Mouse (Mus musculus) cerebral cortex, adult 2 months (tissue): ENCODE data around the gene Dnajc16.

Experiments
- WGBS: fragments of 180-500 bp; shearing (Covaris S2); methylation state at CpG from one replicate; pipeline ENCODE4 v1.1.7; 2018; 5-methylcytosine and 5-hydroxymethylcytosine counted together

Dnajc16 gene

GRCm38 (mm10) chr4:141790524-141790990, at the start of gene Dnajc16:
Gene Dnajc16, minus strand, starts transcription at chr4:141790931.
- under 1% methylated on average over 42 of the region's 42 CpGs for WGBS

- 61% methylated on average over 5 of the region's 5 CpGs for WGBS
Measured at GRCm38 (mm10) chr4:141834536-141835095, 43.9 kb upstream of the Dnajc16 start.

- WGBS: 33% methylated on average over 1 of the region's 1 CpGs
Measured at GRCm38 (mm10) chr4:141833911-141834310, 43.2 kb upstream of the Dnajc16 start.

- WGBS: 87% methylated on average over 7 of the region's 7 CpGs
Measured at GRCm38 (mm10) chr4:141831361-141831760, 40.6 kb upstream of the Dnajc16 start.

- 58% methylated on average over 11 of the region's 11 CpGs for WGBS
Measured at GRCm38 (mm10) chr4:141830381-141830780, 39.6 kb upstream of the Dnajc16 start.

GRCm38 (mm10) chr4:141828177-141828576, 37.4 kb upstream of the Dnajc16 start:
- 76% methylated on average over 4 of the region's 4 CpGs for WGBS

GRCm38 (mm10) chr4:141827401-141827800, 36.7 kb upstream of the Dnajc16 start:
- 94% methylated on average over 2 of the region's 2 CpGs for WGBS

- 73% methylated on average over 5 of the region's 5 CpGs for WGBS
Measured at GRCm38 (mm10) chr4:141826060-141826459, 35.3 kb upstream of the Dnajc16 start, which contains the start of gene Cela2a. Gene Cela2a, minus strand, starts transcription at chr4:141826160.

GRCm38 (mm10) chr4:141822979-141823378, 32.2 kb upstream of the Dnajc16 start:
- 67% methylated on average over 3 of the region's 3 CpGs for WGBS

GRCm38 (mm10) chr4:141822089-141822488, 31.4 kb upstream of the Dnajc16 start:
- 79% methylated on average over 10 of the region's 10 CpGs for WGBS

GRCm38 (mm10) chr4:141821178-141821577, 30.4 kb upstream of the Dnajc16 start:
- WGBS: 79% methylated on average over 3 of the region's 3 CpGs

GRCm38 (mm10) chr4:141819316-141819715, 28.6 kb upstream of the Dnajc16 start:
- WGBS: 92% methylated on average over 7 of the region's 7 CpGs

- WGBS: 94% methylated on average over 13 of the region's 13 CpGs
Measured at GRCm38 (mm10) chr4:141818861-141819260, 28.1 kb upstream of the Dnajc16 start.

GRCm38 (mm10) chr4:141817706-141818105, 27.0 kb upstream of the Dnajc16 start:
- 77% methylated on average over 10 of the region's 10 CpGs for WGBS

- 45% methylated on average over 14 of the region's 14 CpGs for WGBS
Measured at GRCm38 (mm10) chr4:141816776-141817655, 26.3 kb upstream of the Dnajc16 start.

- 89% methylated on average over 7 of the region's 7 CpGs for WGBS
Measured at GRCm38 (mm10) chr4:141816267-141816666, 25.5 kb upstream of the Dnajc16 start.

- WGBS: 97% methylated on average over 7 of the region's 7 CpGs
Measured at GRCm38 (mm10) chr4:141811375-141811774, 20.6 kb upstream of the Dnajc16 start.

GRCm38 (mm10) chr4:141810975-141811374, 20.2 kb upstream of the Dnajc16 start:
- WGBS: 97% methylated on average over 2 of the region's 2 CpGs

GRCm38 (mm10) chr4:141809850-141810464, 19.2 kb upstream of the Dnajc16 start:
- WGBS: 67% methylated on average over 8 of the region's 8 CpGs

GRCm38 (mm10) chr4:141805886-141806285, 15.2 kb upstream of the Dnajc16 start:
- WGBS: 92% methylated on average over 8 of the region's 8 CpGs

GRCm38 (mm10) chr4:141804105-141804504, 13.4 kb upstream of the Dnajc16 start:
- WGBS: 80% methylated on average over 4 of the region's 4 CpGs

GRCm38 (mm10) chr4:141797545-141797944, 6.8 kb upstream of the Dnajc16 start:
- 93% methylated on average over 5 of the region's 5 CpGs for WGBS
